Mouse (Mus musculus) c-Kit-positive CD71-negative TER-119-negative erythroid progenitor cells, embryonic 14.5 days (primary cell): ENCODE data around the gene Vezf1.

Experiments used
- DNase-seq: peaks from one replicate; pipeline ENCODE4 v3.0.0-alpha.2; 2013; ENCODE audit warnings: low read depth

Gene Vezf1

DNA sequence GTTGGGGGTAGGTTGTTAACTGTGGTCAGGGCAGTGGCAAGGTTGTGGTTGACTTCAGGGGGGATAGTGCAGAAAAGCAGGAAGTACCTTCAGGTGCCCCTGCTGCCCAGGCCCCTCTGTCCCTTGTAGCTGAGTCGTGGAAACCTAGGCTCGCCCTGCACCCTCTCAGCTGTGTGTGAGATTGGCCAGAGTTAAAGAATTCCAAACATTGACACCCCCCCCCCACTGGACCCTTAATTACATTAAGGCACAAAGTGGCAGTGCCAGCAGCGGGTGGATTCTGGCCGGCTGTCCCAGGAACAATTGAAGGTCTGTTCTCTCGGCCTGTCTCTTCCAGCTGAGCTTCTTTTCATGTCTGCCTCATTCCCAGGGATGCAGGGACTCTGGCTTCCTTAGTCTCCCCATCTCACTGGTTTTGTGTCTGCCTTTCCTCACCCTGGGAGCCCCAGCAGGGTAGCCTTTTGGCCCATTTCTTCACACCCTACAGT lies 58.3 kb downstream of the Vezf1 start:
- DNase-seq: no peak

DNA sequence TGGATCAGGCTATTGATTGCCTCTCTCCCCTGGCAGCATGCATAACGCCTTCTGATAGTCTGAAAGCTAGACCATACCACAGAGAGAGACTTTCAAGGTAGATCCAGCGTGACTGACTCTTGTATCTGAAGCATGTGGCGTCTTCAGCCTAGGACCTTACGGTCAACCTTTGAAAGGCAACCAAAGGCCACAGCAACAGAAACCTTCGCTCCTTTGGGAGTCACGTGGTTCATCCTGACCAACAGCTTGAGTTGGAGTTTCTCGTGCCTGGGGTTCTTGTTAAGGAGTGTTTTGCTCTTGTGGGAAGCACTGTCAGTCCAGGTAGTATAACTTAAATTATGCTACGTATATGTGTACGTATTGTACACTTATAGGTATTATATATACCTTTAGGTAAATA lies 60.4 kb downstream of the Vezf1 start:
- no peak for DNase-seq

DNA sequence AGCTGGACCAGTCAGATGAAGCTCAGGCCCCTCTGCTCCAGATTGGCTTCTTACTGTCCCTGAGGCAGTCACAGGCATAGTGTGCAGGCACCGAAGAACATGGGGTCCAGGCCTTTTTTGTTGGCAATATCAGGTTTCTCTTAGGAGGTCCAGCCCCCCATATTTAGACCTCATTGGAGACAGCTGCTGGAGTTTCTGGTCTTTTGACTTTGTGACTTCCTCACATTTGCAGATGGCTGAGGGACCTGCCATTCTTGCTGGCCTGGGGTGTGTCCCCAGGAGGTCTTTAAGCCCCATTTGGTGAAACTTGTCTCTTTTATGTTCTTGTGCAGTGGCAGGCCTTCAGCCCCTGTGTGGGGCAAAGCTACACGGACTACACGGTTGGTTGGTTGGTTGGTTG lies 61.2 kb downstream of the Vezf1 start:
- no peak for DNase-seq

- no peak for DNase-seq
These were observed 61.9 kb downstream of the Vezf1 start for GRCm38 (mm10) chr11:88129935-88130334.

DNA sequence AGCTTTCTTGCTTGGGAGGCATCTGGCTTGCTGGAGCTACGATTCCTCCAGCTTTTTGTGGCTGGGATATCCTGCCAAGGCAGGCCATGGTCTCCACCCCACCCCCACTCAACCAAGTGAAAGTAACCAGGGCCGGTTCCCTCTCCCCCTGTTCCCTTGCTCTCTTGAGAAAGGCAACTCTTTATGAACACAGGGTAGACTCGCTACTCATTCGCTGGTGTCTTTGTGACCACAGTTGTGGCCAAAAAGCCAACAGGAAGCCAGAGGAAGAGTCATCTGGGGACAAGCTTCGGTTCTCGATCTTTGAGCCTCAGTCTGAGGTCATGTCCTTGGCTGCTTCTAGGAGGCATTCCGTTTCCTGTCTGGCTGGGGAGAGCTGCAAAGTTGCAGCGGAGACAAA lies 63.8 kb downstream of the Vezf1 start:
- peak; percentile 61 for DNase-seq
